Mouse (Mus musculus): Measurements from ENCODE around the gene Ttc27.

DNA sequence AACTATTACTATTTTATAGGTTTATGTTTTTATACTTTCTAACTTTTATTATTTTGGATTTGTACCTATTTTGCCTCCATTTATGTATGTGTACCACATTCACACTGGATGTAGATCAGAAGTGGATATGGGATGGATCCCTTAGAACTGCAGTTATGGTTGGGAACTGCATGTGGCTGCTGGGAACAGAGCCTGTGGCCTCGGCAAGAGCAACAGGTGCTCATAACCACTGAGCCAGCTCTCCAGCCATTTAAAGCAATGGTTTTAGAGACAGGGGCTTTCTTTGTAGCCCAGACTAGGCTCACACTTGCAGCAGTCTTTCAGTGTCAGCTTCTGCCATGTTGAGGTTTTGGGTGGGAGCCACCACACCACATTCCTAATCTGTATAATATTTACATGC, 32.1 kb downstream of the Ttc27 start:
- no peak for TF ChIP-seq CTCF (IDR thresholded peaks at IDR 0.05; ENCODE audit: borderline replicate concordance, insufficient read depth, low read depth, low read length)
- TF ChIP-seq POLR2A (IDR thresholded peaks at IDR 0.05; ENCODE audit: borderline replicate concordance, insufficient read depth, low read length), result no peak
